Mouse (Mus musculus): ENCODE results near the gene Gcnt1. TPM values are rescaled to one million over a fixed set of nuclear protein-coding genes. Genes with fewer than 3 reads are reported as not detected.

The Gcnt1 gene
- polyA plus RNA-seq, 1 experiment from 2014 or later: 7.4 TPM

DNA sequence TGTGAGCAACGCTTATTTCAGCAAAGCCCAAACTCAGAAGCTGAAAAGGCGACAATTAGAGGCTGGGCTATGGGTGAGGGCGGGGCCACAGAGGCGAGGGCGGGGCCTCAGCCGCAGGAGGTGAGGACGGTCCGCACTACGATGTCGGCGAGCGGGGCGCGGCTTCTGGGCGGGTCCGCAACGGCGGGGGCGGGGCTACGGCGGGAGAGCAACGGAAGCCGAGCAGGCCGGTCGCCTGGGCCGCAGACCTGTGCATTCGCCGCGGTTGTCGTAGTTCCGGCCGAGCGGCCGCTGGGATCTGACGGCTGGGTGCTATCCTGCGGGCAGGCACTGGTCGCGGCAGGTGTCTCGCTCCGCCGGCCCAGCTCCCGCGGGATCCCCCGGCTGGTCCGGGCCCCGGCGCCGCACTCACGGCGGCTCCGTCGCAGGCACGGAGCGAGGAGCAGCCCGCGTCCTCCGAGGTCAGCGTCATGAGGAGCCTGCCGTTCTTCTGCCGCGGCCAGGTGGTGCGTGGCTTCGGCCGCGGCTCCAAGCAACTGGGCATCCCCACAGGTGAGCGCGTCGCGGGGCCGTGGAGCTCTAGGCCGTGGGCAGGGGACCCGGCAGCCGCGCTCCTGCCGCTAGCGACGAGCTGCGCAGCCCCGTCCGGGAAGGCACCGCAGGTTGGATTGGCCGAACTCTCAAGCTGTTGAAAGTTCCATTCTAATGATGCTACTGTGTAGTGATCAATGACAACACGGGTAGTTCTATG, 21.4 kb upstream of the Gcnt1 start, which contains the start of gene Rfk:
TSS of gene Rfk (plus strand) at position 203 of the 751 bp plus-strand sequence.
- Histone ChIP-seq H3K36me3 (peaks cover 24% of the 10 kb centered on the region), H3K4me1 (peaks cover 17% of the 10 kb centered on the region), H3K4me3 (peak within 1 kb of the TSS; percentile 91), H3K9ac (peak within 1 kb of the TSS; percentile 95), H3K27me3 (replicated peaks) (peaks cover 16% of the 10 kb centered on the region; the same call in 1 of the 2 replicates), H3K4me2 (peak within 1 kb of the TSS; percentile 76), H3K9me3 (no peaks in the 10 kb centered on the region), H3K27ac (replicated peaks) (peak within 1 kb of the TSS; percentile 80)
- ATAC-seq (ENCODE audit: extremely low read depth, insufficient number of reproducible peaks, low FRiP score, low TSS enrichment): peak; percentile 98
- under 1% methylated on average over 78 of the region's 83 CpGs for WGBS

- H3K4me3 ChIP-seq: peak overlapping the region; percentile 91; the same call in 1 of the 2 replicates
- H3K27me3 ChIP-seq (replicated peaks): peaks cover 16% of the 10 kb centered on the region; the same call in 1 of the 2 replicates
- no peak overlapping the region for H3K9ac ChIP-seq
- peaks cover 17% of the 10 kb centered on the region for H3K4me1 ChIP-seq
- no peak for ATAC-seq (ENCODE audit: extremely low read depth, insufficient number of reproducible peaks, low FRiP score, low TSS enrichment)
- no peaks in the 10 kb centered on the region for H3K9me3 ChIP-seq
- peak overlapping the region; percentile 76 for H3K4me2 ChIP-seq
- H3K27ac ChIP-seq (replicated peaks): no peak overlapping the region
- H3K36me3 ChIP-seq: peaks cover 13% of the 10 kb centered on the region
- 12% methylated on average over 3 of the region's 3 CpGs for WGBS
Observed at GRCm38 (mm10) chr19:17392866-17393265, 20.2 kb upstream of the Gcnt1 start.

- Histone ChIP-seq H3K4me1 (no peaks in the 10 kb centered on the region; the same call in 1 of the 2 replicates), H3K4me2 (no peak overlapping the region), H3K27me3 (replicated peaks) (peaks cover 16% of the 10 kb centered on the region; the same call in 1 of the 2 replicates), H3K4me3 (no peak overlapping the region), H3K9ac (no peak overlapping the region), H3K9me3 (no peaks in the 10 kb centered on the region), H3K36me3 (no peaks in the 10 kb centered on the region), H3K27ac (replicated peaks) (no peak overlapping the region)
- 20% methylated on average over 2 of the region's 2 CpGs for WGBS
- no peak for ATAC-seq (ENCODE audit: extremely low read depth, insufficient number of reproducible peaks, low FRiP score, low TSS enrichment)
Observed at GRCm38 (mm10) chr19:17388404-17388803, 15.8 kb upstream of the Gcnt1 start.

DNA sequence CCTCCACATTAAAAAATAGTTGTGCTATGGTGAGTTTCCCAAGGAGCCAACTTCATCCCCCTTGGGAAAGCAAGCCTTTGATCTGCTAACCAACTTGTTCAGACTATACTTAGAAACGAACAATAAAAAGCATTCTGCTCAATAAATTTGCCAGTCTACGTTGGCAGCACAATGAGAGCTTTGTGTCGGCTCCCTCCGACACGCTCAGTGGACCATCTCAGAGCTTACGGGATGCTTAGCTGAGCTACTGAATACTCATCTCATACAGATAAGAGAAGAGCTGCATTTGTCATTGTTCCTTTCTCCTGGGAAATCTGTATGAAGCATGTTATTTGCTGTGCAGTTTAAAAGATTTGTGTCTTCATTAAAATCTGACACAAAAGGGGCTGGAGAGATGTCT, 13.8 kb upstream of the Gcnt1 start:
- 74% methylated on average over 6 of the region's 6 CpGs for WGBS

GRCm38 (mm10) chr19:17385426-17385825, 12.8 kb upstream of the Gcnt1 start:
- 63% methylated on average over 1 of the region's 1 CpGs for WGBS

More for the DNA sequence above, 13.8 kb upstream of the Gcnt1 start:
- Histone ChIP-seq H3K27me3 (replicated peaks) (no peaks in the 10 kb centered on the region), H3K4me2 (no peak overlapping the region), H3K27ac (replicated peaks) (no peak overlapping the region), H3K9me3 (no peaks in the 10 kb centered on the region), H3K9ac (no peak overlapping the region), H3K4me1 (no peaks in the 10 kb centered on the region), H3K4me3 (no peak overlapping the region), H3K36me3 (no peaks in the 10 kb centered on the region)
- no peak for ATAC-seq (ENCODE audit: extremely low read depth, insufficient number of reproducible peaks, low FRiP score, low TSS enrichment)

DNA sequence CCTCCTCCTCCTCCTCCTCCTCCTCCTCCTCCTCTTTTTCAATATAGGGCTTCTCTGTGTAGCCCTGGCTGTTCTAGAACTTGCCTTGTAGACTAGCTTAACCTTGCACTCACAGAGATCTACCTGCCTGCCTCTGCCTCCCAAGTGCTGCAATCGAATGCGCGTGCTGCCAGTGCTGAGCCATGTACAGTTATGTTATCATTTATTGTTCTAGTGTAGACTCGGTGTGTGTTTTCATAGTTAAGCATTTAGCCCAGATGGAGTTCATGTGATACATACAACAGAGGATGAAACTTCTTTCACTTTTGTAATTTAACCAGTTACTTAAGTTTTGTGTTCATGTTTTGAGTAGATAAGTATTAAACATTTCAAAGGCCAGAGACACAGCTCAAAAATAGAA, 12.4 kb upstream of the Gcnt1 start:
- no peak overlapping the region for H3K9ac ChIP-seq
- no peak overlapping the region for H3K4me2 ChIP-seq
- no peaks in the 10 kb centered on the region for H3K9me3 ChIP-seq
- H3K36me3 ChIP-seq: no peaks in the 10 kb centered on the region
- H3K27ac ChIP-seq (replicated peaks): no peak overlapping the region
- WGBS: 88% methylated on average over 4 of the region's 4 CpGs
- H3K27me3 ChIP-seq (replicated peaks): no peaks in the 10 kb centered on the region
- ATAC-seq (ENCODE audit: extremely low read depth, insufficient number of reproducible peaks, low FRiP score, low TSS enrichment): no peak
- H3K4me3 ChIP-seq: no peak overlapping the region
- H3K4me1 ChIP-seq: 0 out of 2 replicates have a peak, but pooled peaks cover 2% of the 10 kb centered on the region

More at GRCm38 (mm10) chr19:17385426-17385825, 12.8 kb upstream of the Gcnt1 start:
- Histone ChIP-seq H3K36me3 (no peaks in the 10 kb centered on the region), H3K4me3 (no peak overlapping the region), H3K4me2 (no peak overlapping the region), H3K9ac (no peak overlapping the region), H3K27me3 (replicated peaks) (no peaks in the 10 kb centered on the region), H3K4me1 (0 out of 2 replicates have a peak, but pooled peaks cover 2% of the 10 kb centered on the region), H3K27ac (replicated peaks) (no peak overlapping the region), H3K9me3 (no peaks in the 10 kb centered on the region)
- ATAC-seq (ENCODE audit: extremely low read depth, insufficient number of reproducible peaks, low FRiP score, low TSS enrichment): no peak

- Histone ChIP-seq H3K9ac (no peak overlapping the region), H3K4me3 (no peak overlapping the region), H3K27me3 (replicated peaks) (no peaks in the 10 kb centered on the region), H3K27ac (replicated peaks) (no peak overlapping the region), H3K4me2 (no peak overlapping the region), H3K9me3 (no peaks in the 10 kb centered on the region), H3K36me3 (no peaks in the 10 kb centered on the region), H3K4me1 (0 out of 2 replicates have a peak, but pooled peaks cover 2% of the 10 kb centered on the region)
- ATAC-seq (ENCODE audit: extremely low read depth, insufficient number of reproducible peaks, low FRiP score, low TSS enrichment): no peak
- WGBS: 72% methylated on average over 6 of the region's 6 CpGs
Observed at GRCm38 (mm10) chr19:17382807-17383397, 10.3 kb upstream of the Gcnt1 start.

GRCm38 (mm10) chr19:17380549-17380948, 7.9 kb upstream of the Gcnt1 start:
- no peak for ATAC-seq (ENCODE audit: extremely low read depth, insufficient number of reproducible peaks, low FRiP score, low TSS enrichment)
- WGBS: 48% methylated on average over 7 of the region's 7 CpGs

GRCm38 (mm10) chr19:17378845-17379244, 6.2 kb upstream of the Gcnt1 start:
- no peak overlapping the region for H3K27ac ChIP-seq (replicated peaks)
- H3K4me2 ChIP-seq: no peak overlapping the region
- no peaks in the 10 kb centered on the region for H3K36me3 ChIP-seq
- no peak overlapping the region for H3K4me3 ChIP-seq
- no peaks in the 10 kb centered on the region for H3K27me3 ChIP-seq (replicated peaks)
- no peak overlapping the region for H3K9ac ChIP-seq
- no peak for ATAC-seq (ENCODE audit: extremely low read depth, insufficient number of reproducible peaks, low FRiP score, low TSS enrichment)
- H3K9me3 ChIP-seq: no peaks in the 10 kb centered on the region
- H3K4me1 ChIP-seq: peaks cover 7% of the 10 kb centered on the region; the same call in 1 of the 2 replicates

More at GRCm38 (mm10) chr19:17380549-17380948, 7.9 kb upstream of the Gcnt1 start:
- Histone ChIP-seq H3K27me3 (replicated peaks) (no peaks in the 10 kb centered on the region), H3K4me1 (peaks cover 7% of the 10 kb centered on the region; the same call in 1 of the 2 replicates), H3K9me3 (no peaks in the 10 kb centered on the region), H3K36me3 (no peaks in the 10 kb centered on the region), H3K27ac (replicated peaks) (no peak overlapping the region), H3K4me2 (no peak overlapping the region), H3K9ac (no peak overlapping the region), H3K4me3 (no peak overlapping the region)

DNA sequence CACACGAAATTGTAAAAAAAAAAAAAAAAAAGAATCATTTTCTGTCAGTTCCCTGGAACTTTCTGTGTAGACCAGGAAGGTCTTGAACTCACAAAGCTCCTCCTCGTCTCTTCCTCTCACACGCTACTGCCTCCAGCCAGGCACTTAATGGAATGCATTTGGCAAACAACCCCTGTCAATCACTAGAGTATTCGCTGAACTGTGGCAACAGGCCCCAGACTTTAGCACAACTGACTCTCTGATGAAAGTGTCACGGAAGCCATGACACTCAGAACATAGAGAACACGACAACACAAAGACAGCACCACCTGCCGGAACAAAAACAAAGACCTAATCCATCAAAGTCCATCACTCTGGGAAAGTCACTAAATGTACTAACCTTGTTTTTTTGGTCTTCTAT, 3.1 kb downstream of the Gcnt1 start:
- H3K4me3 ChIP-seq: no peak overlapping the region
- WGBS: 57% methylated on average over 7 of the region's 7 CpGs
- no peak for ATAC-seq (ENCODE audit: extremely low read depth, insufficient number of reproducible peaks, low FRiP score, low TSS enrichment)

GRCm38 (mm10) chr19:17368557-17368956, 4.1 kb downstream of the Gcnt1 start:
- Histone ChIP-seq H3K27me3 (replicated peaks) (no peaks in the 10 kb centered on the region), H3K4me2 (no peak overlapping the region), H3K36me3 (no peaks in the 10 kb centered on the region), H3K27ac (replicated peaks) (no peak overlapping the region), H3K9ac (no peak overlapping the region), H3K4me1 (peaks cover 5% of the 10 kb centered on the region), H3K4me3 (no peak overlapping the region), H3K9me3 (no peaks in the 10 kb centered on the region)
- 42% methylated on average over 9 of the region's 9 CpGs for WGBS
- no peak for ATAC-seq (ENCODE audit: extremely low read depth, insufficient number of reproducible peaks, low FRiP score, low TSS enrichment)

More for the DNA sequence above, 3.1 kb downstream of the Gcnt1 start:
- Histone ChIP-seq H3K4me1 (peaks cover 5% of the 10 kb centered on the region), H3K27ac (replicated peaks) (no peak overlapping the region), H3K9ac (no peak overlapping the region), H3K9me3 (no peaks in the 10 kb centered on the region), H3K4me2 (no peak overlapping the region), H3K27me3 (replicated peaks) (no peaks in the 10 kb centered on the region), H3K36me3 (no peaks in the 10 kb centered on the region)

Data from heart, embryonic 13.5 days (tissue).